Mouse (Mus musculus): ENCODE measurements around the gene Zfp628.

DNA sequence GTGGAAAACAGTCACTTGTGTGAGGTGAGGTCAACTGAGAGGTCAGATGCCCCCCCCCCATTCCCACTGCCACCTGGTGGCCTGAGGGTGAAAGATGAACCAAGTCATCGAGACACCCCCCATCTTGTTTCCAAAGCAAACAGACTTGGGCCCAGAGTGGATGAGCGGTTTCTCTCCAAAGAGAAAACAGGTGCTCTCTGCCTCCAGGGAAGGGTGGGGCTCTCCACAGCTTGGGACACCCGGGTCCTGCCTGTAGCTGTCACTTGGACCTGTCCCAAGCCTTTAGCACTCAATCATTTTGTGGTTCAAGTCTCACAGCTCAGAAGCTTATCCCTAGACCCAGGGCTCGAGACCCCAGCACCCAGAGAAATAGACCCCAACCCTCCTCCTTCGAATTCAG, 48.5 kb downstream of the Zfp628 start:
- TF ChIP-seq CTCF (IDR thresholded peaks at IDR 0.05; ENCODE audit: borderline replicate concordance, control insufficient read depth, extremely low read depth, insufficient read depth, low read length, poor library complexity) = no peak
- TF ChIP-seq POLR2A (IDR thresholded peaks at IDR 0.05; ENCODE audit: control insufficient read depth, extremely low read depth, insufficient read depth, low read length, poor library complexity) = no peak
